Mouse (Mus musculus) c-Kit-negative CD71-positive TER-119-positive erythroid progenitor cells, embryonic 14.5 days (primary cell): ENCODE results near the gene Ppp2r5d.

Experiments used
- DNase-seq: peaks from one replicate; pipeline ENCODE4 v3.0.0-alpha.2; 2013; ENCODE audit warnings: low read depth, low spot score

Ppp2r5d gene

GRCm38 (mm10) chr17:46680760-46681373 is 24.0 kb downstream of the Ppp2r5d start, which contains the start of gene Klhdc3:
Klhdc3 (minus strand) TSS chr17:46680914.
- DNase-seq: peak; percentile 95

GRCm38 (mm10) chr17:46679843-46680759 is 24.8 kb downstream of the Ppp2r5d start:
- no peak for DNase-seq

GRCm38 (mm10) chr17:46678911-46679310 is 26.0 kb downstream of the Ppp2r5d start:
- DNase-seq: no peak

GRCm38 (mm10) chr17:46678416-46678815 is 26.5 kb downstream of the Ppp2r5d start, which contains the start of gene Mea1:
Mea1 (plus strand) TSS chr17:46678793.
- no peak for DNase-seq

- no peak for DNase-seq
These were observed 30.2 kb downstream of the Ppp2r5d start for GRCm38 (mm10) chr17:46674530-46675283.

- peak; percentile 80 for DNase-seq
These were observed 30.9 kb downstream of the Ppp2r5d start, which contains the start of gene Rrp36 for GRCm38 (mm10) chr17:46673850-46674529. Rrp36 (minus strand) TSS chr17:46674352.

- DNase-seq: no peak
These were observed 35.0 kb downstream of the Ppp2r5d start for GRCm38 (mm10) chr17:46669911-46670310.

- no peak for DNase-seq
These were observed 37.2 kb downstream of the Ppp2r5d start for GRCm38 (mm10) chr17:46667712-46668111.

- DNase-seq: no peak
These were observed 42.2 kb downstream of the Ppp2r5d start for GRCm38 (mm10) chr17:46662730-46663129.

- DNase-seq: no peak
These were observed 42.9 kb downstream of the Ppp2r5d start for GRCm38 (mm10) chr17:46661981-46662380.

- DNase-seq: no peak
These were observed 43.6 kb downstream of the Ppp2r5d start for GRCm38 (mm10) chr17:46661351-46661750.

- no peak for DNase-seq
These were observed 48.9 kb downstream of the Ppp2r5d start for GRCm38 (mm10) chr17:46656054-46656453.

GRCm38 (mm10) chr17:46651755-46652547 is 53.0 kb downstream of the Ppp2r5d start:
- no peak for DNase-seq

GRCm38 (mm10) chr17:46651292-46651691 is 53.6 kb downstream of the Ppp2r5d start:
- no peak for DNase-seq

GRCm38 (mm10) chr17:46650232-46651031 is 54.5 kb downstream of the Ppp2r5d start, which contains the start of gene Cul7:
Cul7 (plus strand) TSS chr17:46650337.
- peak; percentile 54 for DNase-seq

GRCm38 (mm10) chr17:46649811-46650210 is 55.1 kb downstream of the Ppp2r5d start:
- DNase-seq: no peak

- no peak for DNase-seq
These were observed 56.5 kb downstream of the Ppp2r5d start for GRCm38 (mm10) chr17:46648436-46648835.

- no peak for DNase-seq
These were observed 57.6 kb downstream of the Ppp2r5d start for GRCm38 (mm10) chr17:46647279-46647678.

- no peak for DNase-seq
These were observed 58.6 kb downstream of the Ppp2r5d start for GRCm38 (mm10) chr17:46646322-46646662.
